Mouse (Mus musculus): ENCODE measurements around the gene Manba. TPM values are rescaled to one million over a fixed set of nuclear protein-coding genes. Genes with fewer than 3 reads are reported as not detected.

Gene Manba
- polyA plus RNA-seq, 1 experiment from 2014 or later: 20.1 TPM

GRCm38 (mm10) chr3:135498891-135499290 lies 13.5 kb downstream of the Manba start:
- Histone ChIP-seq H3K9ac (ENCODE audit: low read depth, low read length) (no peak overlapping the region), H3K4me2 (ENCODE audit: low read depth, low read length) (no peak overlapping the region), H3K36me3 (ENCODE audit: control insufficient read depth, insufficient read depth, low read length) (no peaks in the 10 kb centered on the region), H3K9me3 (ENCODE audit: control insufficient read depth, low read length) (no peaks in the 10 kb centered on the region), H3K27me3 (replicated peaks; ENCODE audit: control insufficient read depth, insufficient read depth, low read length) (no peaks in the 10 kb centered on the region), H3K4me1 (ENCODE audit: control insufficient read depth, insufficient read depth, low read length) (0 out of 2 replicates have a peak, but pooled peaks cover 4% of the 10 kb centered on the region), H3K4me3 (ENCODE audit: low read length) (no peak overlapping the region), H3K27ac (ENCODE audit: low read length) (no peak overlapping the region)
- 65% methylated on average over 5 of the region's 5 CpGs for WGBS
- peak; percentile 90 for ATAC-seq

DNA sequence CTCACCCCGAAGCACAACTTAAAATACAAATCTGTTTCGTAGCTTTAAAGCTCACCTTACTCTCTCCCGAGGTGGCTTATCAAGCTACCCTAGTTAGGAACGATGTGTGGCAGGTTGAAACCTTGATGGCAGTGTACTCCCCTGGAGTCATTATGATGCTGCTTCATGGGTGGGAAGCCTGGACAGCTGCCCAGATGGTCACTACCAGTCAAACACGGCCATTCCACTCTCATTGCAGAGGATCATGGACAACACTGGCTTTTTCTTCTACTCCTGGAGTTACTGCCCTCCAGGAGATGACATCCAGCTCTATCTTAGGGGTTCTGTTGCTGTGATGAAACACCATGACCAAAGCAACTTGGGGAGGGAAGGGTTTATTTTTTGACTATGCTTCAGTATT lies 17.7 kb downstream of the Manba start:
- no peak for ATAC-seq
- Histone ChIP-seq H3K4me3 (ENCODE audit: low read length) (no peak overlapping the region), H3K9ac (ENCODE audit: low read depth, low read length) (no peak overlapping the region), H3K4me2 (ENCODE audit: low read depth, low read length) (no peak overlapping the region), H3K4me1 (ENCODE audit: control insufficient read depth, insufficient read depth, low read length) (0 out of 2 replicates have a peak, but pooled peaks cover 4% of the 10 kb centered on the region), H3K36me3 (ENCODE audit: control insufficient read depth, insufficient read depth, low read length) (no peaks in the 10 kb centered on the region), H3K9me3 (ENCODE audit: control insufficient read depth, low read length) (no peaks in the 10 kb centered on the region), H3K27me3 (replicated peaks; ENCODE audit: control insufficient read depth, insufficient read depth, low read length) (no peaks in the 10 kb centered on the region), H3K27ac (ENCODE audit: low read length) (no peak overlapping the region)
- WGBS: 84% methylated on average over 5 of the region's 5 CpGs

- Histone ChIP-seq H3K4me3 (ENCODE audit: low read length) (no peak overlapping the region), H3K9ac (ENCODE audit: low read depth, low read length) (no peak overlapping the region), H3K27ac (ENCODE audit: low read length) (no peak overlapping the region), H3K36me3 (ENCODE audit: control insufficient read depth, insufficient read depth, low read length) (no peaks in the 10 kb centered on the region), H3K9me3 (ENCODE audit: control insufficient read depth, low read length) (no peaks in the 10 kb centered on the region), H3K4me1 (ENCODE audit: control insufficient read depth, insufficient read depth, low read length) (0 out of 2 replicates have a peak, but pooled peaks cover 4% of the 10 kb centered on the region), H3K4me2 (ENCODE audit: low read depth, low read length) (no peak overlapping the region), H3K27me3 (replicated peaks; ENCODE audit: control insufficient read depth, insufficient read depth, low read length) (no peaks in the 10 kb centered on the region)
- WGBS: 61% methylated on average over 10 of the region's 10 CpGs
- peak; percentile 16; the same call in 1 of the 2 replicates for ATAC-seq
Measured at GRCm38 (mm10) chr3:135505369-135505909, 20.0 kb downstream of the Manba start.

DNA sequence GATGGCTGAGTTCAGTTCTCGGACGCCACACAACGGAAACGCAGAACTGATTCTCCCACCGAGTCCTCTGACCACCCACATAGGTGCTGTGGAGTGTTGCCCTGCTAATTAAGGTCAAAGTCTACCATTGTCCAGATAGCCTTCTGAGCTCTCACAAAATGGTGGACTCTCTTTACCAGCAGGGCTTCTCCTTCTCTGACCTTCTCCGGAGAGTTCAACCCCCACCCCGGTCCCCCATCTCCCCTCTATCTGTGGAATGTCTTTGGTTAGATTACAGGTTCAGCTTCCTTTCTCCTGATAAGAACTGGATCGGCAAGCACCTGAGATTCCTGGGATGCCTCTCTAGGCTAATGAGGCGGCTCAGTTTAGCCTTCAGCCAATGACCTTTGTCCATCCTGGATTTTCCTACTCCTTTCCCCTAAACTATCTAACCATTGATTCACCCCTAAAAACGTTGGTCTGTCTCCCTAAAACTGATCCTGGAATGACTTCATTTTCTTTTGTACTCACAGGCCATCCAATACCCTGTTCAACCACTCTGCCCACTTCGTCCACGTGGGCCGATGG lies 20.6 kb downstream of the Manba start:
- H3K4me1 ChIP-seq (ENCODE audit: control insufficient read depth, insufficient read depth, low read length): no peaks in the 10 kb centered on the region
- no peaks in the 10 kb centered on the region for H3K27me3 ChIP-seq (replicated peaks; ENCODE audit: control insufficient read depth, insufficient read depth, low read length)
- H3K27ac ChIP-seq (ENCODE audit: low read length): no peak overlapping the region
- WGBS: 78% methylated on average over 13 of the region's 13 CpGs
- no peaks in the 10 kb centered on the region for H3K36me3 ChIP-seq (ENCODE audit: control insufficient read depth, insufficient read depth, low read length)
- H3K4me3 ChIP-seq (ENCODE audit: low read length): no peak overlapping the region
- no peak overlapping the region for H3K9ac ChIP-seq (ENCODE audit: low read depth, low read length)
- H3K9me3 ChIP-seq (ENCODE audit: control insufficient read depth, low read length): no peaks in the 10 kb centered on the region
- ATAC-seq: 0 out of 2 replicates have a peak, but pooled peaks have one; percentile 22
- H3K4me2 ChIP-seq (ENCODE audit: low read depth, low read length): no peak overlapping the region

- H3K4me1 ChIP-seq (ENCODE audit: control insufficient read depth, insufficient read depth, low read length): no peaks in the 10 kb centered on the region
- H3K36me3 ChIP-seq (ENCODE audit: control insufficient read depth, insufficient read depth, low read length): no peaks in the 10 kb centered on the region
- H3K9me3 ChIP-seq (ENCODE audit: control insufficient read depth, low read length): no peaks in the 10 kb centered on the region
- no peak overlapping the region for H3K27ac ChIP-seq (ENCODE audit: low read length)
- H3K4me3 ChIP-seq (ENCODE audit: low read length): no peak overlapping the region
- no peak overlapping the region for H3K4me2 ChIP-seq (ENCODE audit: low read depth, low read length)
- H3K9ac ChIP-seq (ENCODE audit: low read depth, low read length): no peak overlapping the region
- no peaks in the 10 kb centered on the region for H3K27me3 ChIP-seq (replicated peaks; ENCODE audit: control insufficient read depth, insufficient read depth, low read length)
- WGBS: 71% methylated on average over 7 of the region's 7 CpGs
- no peak for ATAC-seq
Measured at GRCm38 (mm10) chr3:135507506-135507905, 22.1 kb downstream of the Manba start.

- no peak overlapping the region for H3K9ac ChIP-seq (ENCODE audit: low read depth, low read length)
- H3K9me3 ChIP-seq (ENCODE audit: control insufficient read depth, low read length): no peaks in the 10 kb centered on the region
- WGBS: 84% methylated on average over 1 of the region's 1 CpGs
- H3K4me1 ChIP-seq (ENCODE audit: control insufficient read depth, insufficient read depth, low read length): no peaks in the 10 kb centered on the region
- no peaks in the 10 kb centered on the region for H3K27me3 ChIP-seq (replicated peaks; ENCODE audit: control insufficient read depth, insufficient read depth, low read length)
- no peak overlapping the region for H3K4me3 ChIP-seq (ENCODE audit: low read length)
- H3K4me2 ChIP-seq (ENCODE audit: low read depth, low read length): no peak overlapping the region
- no peaks in the 10 kb centered on the region for H3K36me3 ChIP-seq (ENCODE audit: control insufficient read depth, insufficient read depth, low read length)
- H3K27ac ChIP-seq (ENCODE audit: low read length): no peak overlapping the region
- ATAC-seq: no peak
Measured at GRCm38 (mm10) chr3:135508191-135508590, 22.8 kb downstream of the Manba start.

DNA sequence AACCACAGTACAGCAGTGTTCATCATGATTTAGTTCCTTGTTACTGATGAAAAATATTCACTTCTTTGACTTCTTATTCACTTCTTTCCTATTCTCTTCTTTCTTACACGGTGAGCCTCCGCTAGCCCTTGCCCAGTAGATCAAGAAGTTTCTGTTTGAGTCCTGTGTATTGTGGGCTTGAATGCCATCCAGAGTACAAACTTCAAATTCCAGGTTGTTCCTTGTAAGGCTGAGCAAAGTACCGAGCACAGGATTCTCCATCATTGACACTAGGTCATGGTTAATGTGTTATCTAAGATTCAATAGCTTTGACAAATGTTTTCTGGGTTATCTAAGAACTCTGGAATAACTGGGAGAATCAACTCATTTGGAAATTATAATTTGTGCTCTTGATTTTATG lies 25.0 kb downstream of the Manba start:
- no peak overlapping the region for H3K9ac ChIP-seq (ENCODE audit: low read depth, low read length)
- no peak overlapping the region for H3K4me3 ChIP-seq (ENCODE audit: low read length)
- ATAC-seq: no peak
- no peaks in the 10 kb centered on the region for H3K9me3 ChIP-seq (ENCODE audit: control insufficient read depth, low read length)
- H3K4me1 ChIP-seq (ENCODE audit: control insufficient read depth, insufficient read depth, low read length): no peaks in the 10 kb centered on the region
- no peak overlapping the region for H3K27ac ChIP-seq (ENCODE audit: low read length)
- 82% methylated on average over 3 of the region's 3 CpGs for WGBS
- H3K27me3 ChIP-seq (replicated peaks; ENCODE audit: control insufficient read depth, insufficient read depth, low read length): no peaks in the 10 kb centered on the region
- H3K36me3 ChIP-seq (ENCODE audit: control insufficient read depth, insufficient read depth, low read length): no peaks in the 10 kb centered on the region
- no peak overlapping the region for H3K4me2 ChIP-seq (ENCODE audit: low read depth, low read length)

GRCm38 (mm10) chr3:135511683-135512082 lies 26.3 kb downstream of the Manba start:
- no peaks in the 10 kb centered on the region for H3K9me3 ChIP-seq (ENCODE audit: control insufficient read depth, low read length)

DNA sequence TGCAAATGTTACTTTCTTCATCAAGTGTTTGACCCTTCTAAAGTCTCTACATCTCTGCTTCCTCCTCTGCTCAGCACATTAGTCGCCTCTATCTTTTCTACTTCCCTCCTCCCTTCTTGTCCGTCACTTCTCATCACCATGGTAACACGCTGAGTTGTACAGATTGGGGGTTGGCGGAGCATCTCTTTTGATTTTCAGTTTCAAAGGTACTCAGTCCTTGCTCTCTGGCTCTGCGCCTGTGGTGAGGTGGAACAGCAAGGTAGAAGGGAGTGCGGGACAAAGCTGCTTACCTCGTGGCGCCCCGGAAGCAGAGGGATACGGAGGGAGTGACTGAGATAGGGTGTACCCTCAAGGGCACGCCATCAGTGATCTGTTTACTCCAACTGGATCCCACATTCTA lies 27.9 kb downstream of the Manba start:
- Histone ChIP-seq H3K4me3 (ENCODE audit: low read length) (no peak overlapping the region), H3K9me3 (ENCODE audit: control insufficient read depth, low read length) (no peaks in the 10 kb centered on the region), H3K4me1 (ENCODE audit: control insufficient read depth, insufficient read depth, low read length) (peaks cover 6% of the 10 kb centered on the region; the same call in 1 of the 2 replicates), H3K4me2 (ENCODE audit: low read depth, low read length) (no peak overlapping the region), H3K36me3 (ENCODE audit: control insufficient read depth, insufficient read depth, low read length) (no peaks in the 10 kb centered on the region), H3K9ac (ENCODE audit: low read depth, low read length) (no peak overlapping the region), H3K27ac (ENCODE audit: low read length) (no peak overlapping the region), H3K27me3 (replicated peaks; ENCODE audit: control insufficient read depth, insufficient read depth, low read length) (no peaks in the 10 kb centered on the region)
- no peak for ATAC-seq
- WGBS: 57% methylated on average over 11 of the region's 11 CpGs

More at GRCm38 (mm10) chr3:135511683-135512082, 26.3 kb downstream of the Manba start:
- 44% methylated on average over 11 of the region's 11 CpGs for WGBS
- H3K27ac ChIP-seq (ENCODE audit: low read length): no peak overlapping the region
- H3K27me3 ChIP-seq (replicated peaks; ENCODE audit: control insufficient read depth, insufficient read depth, low read length): no peaks in the 10 kb centered on the region
- no peaks in the 10 kb centered on the region for H3K36me3 ChIP-seq (ENCODE audit: control insufficient read depth, insufficient read depth, low read length)
- H3K4me2 ChIP-seq (ENCODE audit: low read depth, low read length): no peak overlapping the region
- 0 out of 2 replicates have a peak, but pooled peaks cover 1% of the 10 kb centered on the region for H3K4me1 ChIP-seq (ENCODE audit: control insufficient read depth, insufficient read depth, low read length)
- no peak overlapping the region for H3K9ac ChIP-seq (ENCODE audit: low read depth, low read length)
- no peak overlapping the region for H3K4me3 ChIP-seq (ENCODE audit: low read length)
- ATAC-seq: no peak; the same call in 1 of the 2 replicates

Measured in intestine, embryonic 16.5 days (tissue).